Mouse (Mus musculus) forebrain, embryonic 13.5 days (tissue): ENCODE results near the gene Glipr1. TPM values are rescaled to one million over a fixed set of nuclear protein-coding genes. Genes with fewer than 3 reads are reported as not detected.

Experiments used
- ATAC-seq: fragments of 200-750 bp; cut with Nextera tagmentation; 2 replicates; pipeline ENCODE4 v1.8.0; 2017
- H3K27ac ChIP-seq: fragments of 300-500 bp; sonication (generic); 2 replicates; pipeline ENCODE4 v1.5.1; 2015; ENCODE audit warnings: inconsistent platforms, mild to moderate bottlenecking, moderate library complexity
- H3K27me3 ChIP-seq: fragments of 300-500 bp; sonication (generic); 2 replicates; pipeline ENCODE4 v1.6.1; 2015; ENCODE audit warnings: mild to moderate bottlenecking, inconsistent platforms
- H3K36me3 ChIP-seq: fragments of 300-500 bp; sonication (generic); 2 replicates; pipeline ENCODE4 v1.6.1; 2015; ENCODE audit warnings: mild to moderate bottlenecking, inconsistent platforms; ENCODE audit not compliant: poor library complexity, severe bottlenecking
- H3K4me1 ChIP-seq: fragments of 300-500 bp; sonication (generic); 2 replicates; pipeline ENCODE4 v1.6.1; 2015; ENCODE audit warnings: inconsistent platforms
- H3K4me2 ChIP-seq: fragments of 300-500 bp; sonication (generic); 2 replicates; pipeline ENCODE4 v1.6.1; 2015; ENCODE audit warnings: inconsistent platforms, mild to moderate bottlenecking, moderate library complexity
- H3K4me3 ChIP-seq: fragments of 300-500 bp; sonication (generic); 2 replicates; pipeline ENCODE4 v1.5.1; 2015; ENCODE audit warnings: mild to moderate bottlenecking, inconsistent platforms
- H3K9ac ChIP-seq: fragments of 300-500 bp; sonication (generic); 2 replicates; pipeline ENCODE4 v1.6.1; 2015; ENCODE audit warnings: mild to moderate bottlenecking, inconsistent platforms
- H3K9me3 ChIP-seq: fragments of 300-500 bp; sonication (generic); replicated peaks from 2 replicates; pipeline ENCODE4 v1.6.1; 2016; ENCODE audit warnings: inconsistent platforms
- WGBS: fragments of 180-500 bp; shearing (Covaris S2); methylation state at CpG from one replicate; pipeline ENCODE4 v1.1.7; 2015; 5-methylcytosine and 5-hydroxymethylcytosine counted together
- polyA plus RNA-seq: library from polyadenylated mRNA; unstranded; fragments of >200 nt; fragmentation: Nextera tagmentation; extraction: Ambion mirVana; gene quantifications from 2 replicates; pipeline ENCODE4 v1.2.1, GENCODE M21; 2015

Glipr1 gene
- polyA plus RNA-seq, 1 experiment from 2014 or later: 0.25 TPM

- H3K27ac ChIP-seq: no peak overlapping the region
- H3K4me3 ChIP-seq: no peak overlapping the region
- H3K27me3 ChIP-seq: no peaks in the 10 kb centered on the region
- no peak for ATAC-seq
- no peaks in the 10 kb centered on the region for H3K9me3 ChIP-seq
- no peaks in the 10 kb centered on the region for H3K4me1 ChIP-seq
- WGBS: 83% methylated on average over 8 of the region's 8 CpGs
- H3K4me2 ChIP-seq: no peak overlapping the region
- no peaks in the 10 kb centered on the region for H3K36me3 ChIP-seq
- no peak overlapping the region for H3K9ac ChIP-seq
Measured at GRCm38 (mm10) chr10:111996911-111997347, 5.5 kb downstream of the Glipr1 start.

DNA sequence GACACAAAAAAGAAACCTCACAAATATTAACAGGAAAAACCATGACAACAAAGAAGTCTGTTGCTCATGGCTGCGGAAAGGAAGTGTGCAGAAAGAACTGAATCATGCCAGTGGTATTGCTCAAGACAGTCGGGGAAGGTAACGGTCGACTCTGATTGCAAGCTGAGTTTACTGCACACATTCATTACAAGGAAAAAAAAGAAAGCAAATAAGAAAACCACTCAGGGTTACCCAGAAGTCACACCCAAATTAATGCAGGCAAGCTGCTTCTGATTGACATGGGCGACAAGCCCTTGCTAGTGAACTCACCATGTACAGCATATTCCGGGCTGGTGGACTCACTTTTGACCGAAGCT lies 5.9 kb downstream of the Glipr1 start:
- Histone ChIP-seq H3K4me2 (no peak overlapping the region), H3K36me3 (no peaks in the 10 kb centered on the region), H3K4me3 (no peak overlapping the region), H3K9ac (no peak overlapping the region), H3K27ac (no peak overlapping the region), H3K9me3 (no peaks in the 10 kb centered on the region), H3K4me1 (no peaks in the 10 kb centered on the region), H3K27me3 (no peaks in the 10 kb centered on the region)
- 94% methylated on average over 7 of the region's 7 CpGs for WGBS
- ATAC-seq: no peak

- Histone ChIP-seq H3K4me1 (no peaks in the 10 kb centered on the region), H3K9ac (no peak overlapping the region), H3K27me3 (no peaks in the 10 kb centered on the region), H3K4me2 (no peak overlapping the region), H3K27ac (no peak overlapping the region), H3K4me3 (no peak overlapping the region), H3K9me3 (no peaks in the 10 kb centered on the region), H3K36me3 (no peaks in the 10 kb centered on the region)
- WGBS: 91% methylated on average over 11 of the region's 11 CpGs
- no peak for ATAC-seq
Measured at GRCm38 (mm10) chr10:111995803-111996548, 6.5 kb downstream of the Glipr1 start.

DNA sequence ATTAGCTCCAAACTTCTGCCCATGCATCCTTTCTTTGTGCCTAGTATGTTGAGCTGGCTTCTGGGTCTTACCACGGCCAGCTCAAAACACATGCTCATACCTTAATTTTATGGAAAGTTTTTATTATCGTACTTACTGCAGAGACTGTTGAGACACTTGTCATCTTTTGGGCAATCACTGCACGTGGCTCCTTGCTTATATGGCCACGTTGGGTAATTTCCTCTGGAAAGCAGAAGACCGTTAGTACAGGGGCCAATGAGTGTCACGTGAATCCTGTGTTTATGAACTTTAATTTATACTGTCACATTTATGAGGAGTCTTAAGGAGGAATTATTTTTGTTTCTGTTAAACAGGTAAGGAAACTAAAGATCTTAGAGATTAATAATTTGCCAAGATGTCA lies 16.0 kb downstream of the Glipr1 start:
- Histone ChIP-seq H3K9me3 (no peaks in the 10 kb centered on the region), H3K9ac (no peak overlapping the region), H3K4me2 (no peak overlapping the region), H3K36me3 (peaks cover 67% of the 10 kb centered on the region), H3K27ac (no peak overlapping the region), H3K4me1 (no peaks in the 10 kb centered on the region), H3K4me3 (no peak overlapping the region), H3K27me3 (no peaks in the 10 kb centered on the region)
- ATAC-seq: no peak
- 95% methylated on average over 6 of the region's 6 CpGs for WGBS

DNA sequence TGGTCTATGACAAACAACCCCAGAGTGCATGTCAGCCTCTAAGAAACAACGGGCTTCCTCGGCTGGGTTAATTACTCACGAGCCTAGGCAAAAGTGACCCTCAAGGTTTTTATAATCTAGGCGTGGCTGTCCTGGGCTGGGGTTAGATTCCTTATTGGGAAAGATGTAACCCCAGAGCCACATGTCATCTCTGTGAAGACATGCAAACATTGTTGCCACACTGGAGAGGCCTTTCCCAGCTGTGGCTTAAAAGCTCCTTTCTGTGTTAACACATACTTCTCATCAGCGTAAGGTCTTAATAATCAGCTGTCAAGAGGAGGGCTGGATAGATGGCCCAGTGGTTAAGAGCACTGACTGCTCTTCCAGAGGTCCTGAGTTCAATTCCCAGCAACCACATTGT lies 19.4 kb downstream of the Glipr1 start:
- H3K9ac ChIP-seq: no peak overlapping the region
- no peak overlapping the region for H3K4me2 ChIP-seq
- H3K27me3 ChIP-seq: no peaks in the 10 kb centered on the region
- 96% methylated on average over 5 of the region's 5 CpGs for whole genome bisulfite sequencing
- H3K36me3 ChIP-seq: peaks cover 92% of the 10 kb centered on the region
- H3K4me3 ChIP-seq: no peak overlapping the region
- no peaks in the 10 kb centered on the region for H3K9me3 ChIP-seq
- no peak overlapping the region for H3K27ac ChIP-seq
- no peak for ATAC-seq
- H3K4me1 ChIP-seq: no peaks in the 10 kb centered on the region

DNA sequence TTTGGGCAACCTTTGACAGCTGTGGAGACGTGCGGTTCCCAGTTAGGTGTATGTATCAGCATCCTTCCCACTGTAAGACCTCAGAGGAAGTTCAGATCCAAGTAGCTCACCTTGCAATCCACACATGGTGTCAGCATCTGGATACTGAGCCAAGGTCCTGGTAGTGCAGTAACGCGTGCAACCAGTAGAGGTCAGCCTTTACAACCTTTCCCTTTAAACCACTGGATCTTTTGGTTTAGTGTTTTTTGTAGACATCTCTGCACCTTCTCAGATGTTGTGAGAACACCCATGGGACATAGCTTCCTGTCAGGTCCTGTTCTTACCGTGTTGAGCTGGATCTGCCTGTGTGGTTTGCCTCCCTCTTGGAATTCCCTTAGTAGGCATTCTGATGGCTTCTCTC lies 24.8 kb downstream of the Glipr1 start:
- Histone ChIP-seq H3K27me3 (no peaks in the 10 kb centered on the region), H3K9me3 (no peaks in the 10 kb centered on the region), H3K27ac (no peak overlapping the region), H3K4me3 (no peak overlapping the region), H3K9ac (no peak overlapping the region), H3K4me1 (peaks cover 8% of the 10 kb centered on the region), H3K4me2 (no peak overlapping the region), H3K36me3 (peaks cover 63% of the 10 kb centered on the region)
- WGBS: 45% methylated on average over 5 of the region's 5 CpGs
- peak; percentile 36; the same call in 1 of the 2 replicates for ATAC-seq

- Histone ChIP-seq H3K36me3 (peaks cover 19% of the 10 kb centered on the region), H3K27ac (peak within 1 kb of the TSS; percentile 31; the same call in 1 of the 2 replicates), H3K9me3 (no peaks in the 10 kb centered on the region; the same call in 1 of the 2 replicates), H3K27me3 (no peaks in the 10 kb centered on the region), H3K4me3 (peak within 1 kb of the TSS; percentile 92), H3K4me1 (peaks cover 8% of the 10 kb centered on the region), H3K4me2 (peak within 1 kb of the TSS; percentile 85), H3K9ac (peak within 1 kb of the TSS; percentile 83)
- ATAC-seq: peak; percentile 98
- under 1% methylated on average over 51 of the region's 51 CpGs for WGBS
Measured at GRCm38 (mm10) chr10:111972542-111973361, 29.7 kb downstream of the Glipr1 start, which contains the start of gene Krr1. Gene Krr1 (plus strand): TSS chr10:111972664.

DNA sequence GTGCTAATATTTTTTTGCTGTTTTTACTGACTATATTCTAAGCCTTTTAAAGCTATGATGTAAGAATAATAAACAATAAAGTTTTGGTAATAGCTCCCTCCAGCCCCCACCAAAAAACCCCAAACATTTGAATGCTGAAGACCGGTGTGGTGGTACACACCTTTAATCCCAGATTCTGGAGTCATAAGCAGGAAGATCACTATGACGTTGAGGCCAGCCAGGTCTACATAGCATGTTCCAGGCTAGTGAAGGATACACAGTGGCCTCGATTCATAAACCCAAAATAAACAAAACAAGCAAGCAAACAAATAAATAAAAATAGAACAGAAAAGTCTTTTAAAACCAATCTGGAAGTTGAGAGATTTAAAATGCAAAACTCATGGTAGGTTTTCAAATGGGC lies 30.5 kb downstream of the Glipr1 start:
- ATAC-seq: peak; percentile 42; the same call in 1 of the 2 replicates
- H3K9ac ChIP-seq: no peak overlapping the region
- 89% methylated on average over 3 of the region's 3 CpGs for WGBS
- no peak overlapping the region for H3K4me3 ChIP-seq
- H3K4me1 ChIP-seq: peaks cover 8% of the 10 kb centered on the region
- H3K36me3 ChIP-seq: peaks cover 12% of the 10 kb centered on the region
- H3K4me2 ChIP-seq: no peak overlapping the region
- no peaks in the 10 kb centered on the region for H3K27me3 ChIP-seq
- no peak overlapping the region for H3K27ac ChIP-seq
- H3K9me3 ChIP-seq: no peaks in the 10 kb centered on the region; the same call in 1 of the 2 replicates

DNA sequence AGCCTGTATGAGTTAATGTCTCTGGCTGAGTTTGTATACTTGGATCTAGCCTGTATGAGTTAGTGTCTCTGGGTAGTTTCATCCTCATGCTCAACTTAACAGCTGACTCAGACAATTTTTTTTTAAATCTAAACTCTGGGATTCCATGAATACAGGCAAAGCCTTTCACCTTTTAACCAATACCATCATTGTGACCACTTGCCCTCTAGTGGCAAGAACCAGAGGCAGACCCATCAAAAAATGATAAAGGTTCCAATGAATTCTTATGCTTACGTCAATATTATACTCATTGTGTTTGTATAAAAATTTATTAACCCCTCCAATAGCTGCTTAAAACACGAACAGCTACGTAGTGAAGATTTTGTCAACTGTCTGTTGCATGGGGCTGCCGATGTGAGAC lies 36.0 kb downstream of the Glipr1 start:
- Histone ChIP-seq H3K27me3 (no peaks in the 10 kb centered on the region), H3K9me3 (no peaks in the 10 kb centered on the region; the same call in 1 of the 2 replicates), H3K4me3 (no peak overlapping the region), H3K4me2 (no peak overlapping the region), H3K36me3 (no peaks in the 10 kb centered on the region), H3K4me1 (no peaks in the 10 kb centered on the region), H3K9ac (no peak overlapping the region), H3K27ac (no peak overlapping the region)
- ATAC-seq: no peak
- 64% methylated on average over 4 of the region's 4 CpGs for WGBS

DNA sequence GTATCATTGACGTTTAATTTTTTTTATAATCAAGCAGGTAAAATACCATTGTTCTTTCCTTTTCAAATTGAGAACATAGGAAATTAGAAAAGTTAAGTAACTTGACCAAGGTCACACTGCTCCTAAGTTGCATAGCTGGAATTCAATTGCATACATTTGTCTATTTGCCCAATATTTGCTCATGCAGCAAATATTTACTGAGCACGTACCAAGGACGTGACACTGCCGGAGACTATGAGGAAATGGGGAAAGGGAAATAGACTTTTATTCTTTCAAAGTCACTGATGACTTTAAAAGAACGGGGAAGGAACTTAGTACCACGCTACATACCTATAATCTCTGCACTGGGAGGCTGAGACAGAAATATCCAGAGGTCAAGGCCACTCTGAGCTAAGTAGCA lies 42.0 kb downstream of the Glipr1 start:
- Histone ChIP-seq H3K4me3 (no peak overlapping the region), H3K27me3 (no peaks in the 10 kb centered on the region), H3K4me1 (no peaks in the 10 kb centered on the region), H3K4me2 (no peak overlapping the region), H3K36me3 (no peaks in the 10 kb centered on the region), H3K9me3 (no peaks in the 10 kb centered on the region), H3K9ac (no peak overlapping the region), H3K27ac (no peak overlapping the region)
- WGBS: 91% methylated on average over 6 of the region's 6 CpGs
- no peak for ATAC-seq

GRCm38 (mm10) chr10:111959353-111959752 lies 43.1 kb downstream of the Glipr1 start:
- no peak overlapping the region for H3K9ac ChIP-seq
- ATAC-seq: no peak
- H3K4me3 ChIP-seq: no peak overlapping the region
- H3K9me3 ChIP-seq: no peaks in the 10 kb centered on the region
- no peaks in the 10 kb centered on the region for H3K36me3 ChIP-seq
- no peak overlapping the region for H3K4me2 ChIP-seq
- WGBS: 80% methylated on average over 2 of the region's 2 CpGs
- no peak overlapping the region for H3K27ac ChIP-seq
- H3K27me3 ChIP-seq: no peaks in the 10 kb centered on the region
- no peaks in the 10 kb centered on the region for H3K4me1 ChIP-seq

GRCm38 (mm10) chr10:111958046-111958421 lies 44.4 kb downstream of the Glipr1 start:
- Histone ChIP-seq H3K4me2 (no peak overlapping the region), H3K27ac (no peak overlapping the region), H3K4me1 (no peaks in the 10 kb centered on the region), H3K9me3 (no peaks in the 10 kb centered on the region), H3K36me3 (no peaks in the 10 kb centered on the region), H3K27me3 (no peaks in the 10 kb centered on the region), H3K9ac (no peak overlapping the region), H3K4me3 (no peak overlapping the region)
- ATAC-seq: no peak
- 39% methylated on average over 4 of the region's 4 CpGs for WGBS
